Mouse (Mus musculus): ENCODE measurements around the gene Pim3. TPM values are rescaled to one million over a fixed set of nuclear protein-coding genes. Genes with fewer than 3 reads are reported as not detected.

Pim3 gene
- total and polyA plus RNA-seq, 3 experiments = 11.4 to 26.0 (median 19.0) TPM

DNA sequence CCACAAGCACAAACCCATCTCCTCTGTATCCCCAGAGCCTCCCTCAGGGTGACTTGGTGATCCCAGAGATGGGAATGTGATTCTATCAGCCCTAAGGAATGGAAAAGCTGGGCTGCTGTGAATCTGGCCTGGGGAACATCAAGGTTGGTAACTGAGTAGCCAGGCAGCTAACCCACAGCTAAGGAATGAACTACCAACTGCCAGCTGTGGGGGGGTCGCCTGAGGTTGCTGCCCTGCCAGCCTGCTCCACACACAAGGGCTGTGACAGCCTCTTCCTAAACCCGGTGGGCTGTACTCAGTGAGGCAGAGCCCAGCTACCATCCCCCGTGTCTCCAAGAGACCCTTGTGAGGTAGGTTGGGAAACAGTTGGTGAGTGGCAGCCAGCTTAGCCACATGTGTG is 10.9 kb upstream of the Pim3 start:
- peaks cover 74% of the 10 kb centered on the region for H3K27me3 ChIP-seq (replicated peaks)

DNA sequence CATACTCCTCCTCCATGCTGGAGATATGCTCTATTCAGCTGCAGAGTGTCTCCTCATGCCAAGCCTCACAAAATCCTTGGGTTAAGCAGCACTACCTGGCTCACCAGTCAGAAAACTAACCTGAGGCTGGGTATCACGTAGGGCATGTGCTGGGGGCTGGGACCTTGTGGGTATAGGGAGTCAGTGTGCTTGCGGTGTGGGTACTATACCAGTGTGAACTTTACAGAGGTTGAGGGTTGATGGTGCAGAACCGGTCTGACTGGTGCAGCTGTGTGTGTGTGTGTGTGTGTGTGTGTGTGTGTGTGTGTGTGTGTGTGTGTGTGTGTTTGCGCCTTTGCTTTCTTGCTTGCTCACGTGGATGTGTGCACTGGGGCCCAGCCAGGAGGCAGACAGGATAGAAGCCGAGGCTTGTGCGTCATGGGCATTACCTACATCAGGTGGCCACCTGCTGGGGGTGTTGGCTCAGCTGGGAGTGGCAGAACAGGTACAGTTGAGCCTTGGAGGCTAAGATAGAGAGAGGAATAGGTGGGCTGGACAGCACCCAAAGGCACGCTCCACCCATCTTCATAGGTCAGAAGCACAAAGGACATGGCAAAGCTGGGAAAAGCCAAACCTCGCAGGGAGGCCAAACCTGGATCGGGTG is 10.4 kb upstream of the Pim3 start:
- Histone ChIP-seq H3K79me2 (replicated peaks; ENCODE audit: control insufficient read depth, extremely low read depth, insufficient read depth, poor library complexity, severe bottlenecking) (no peaks in the 10 kb centered on the region), H3K9ac (ENCODE audit: insufficient read depth, low read depth) (no peak overlapping the region), H3K9me3 (replicated peaks; ENCODE audit: low read length) (no peaks in the 10 kb centered on the region), H3K4me3 (replicated peaks in 1 of 3; ENCODE audit: low read depth in 2 of 3, low read length in 2 of 3, poor library complexity in 1 of 3) (no peak overlapping the region), H3K36me3 (replicated peaks in 1 of 2; ENCODE audit: control insufficient read depth in 1 of 2, insufficient read depth in 1 of 2, low read length in 1 of 2) (no peaks in the 10 kb centered on the region), H3K27me3 (replicated peaks) (peaks cover 76% of the 10 kb centered on the region), H3K4me1 (ENCODE audit: control insufficient read depth in 1 of 2, insufficient read depth in 2 of 2) (peaks cover 2 to 3% of the 10 kb centered on the region in 2 experiments; a peak in 1 of 4 replicates), H3K4me2 (ENCODE audit: insufficient read depth, low read depth, poor library complexity, severe bottlenecking) (no peak overlapping the region), H3K27ac (ENCODE audit: insufficient read depth, low read depth) (no peak overlapping the region)
- dilution Hi-C loops (cut with MboI; ENCODE audit: extremely low pct_ligation_motif_present, extremely low pct_unique_long_range_greater_than_20kb, low sequenced_read_pairs) (no loop called here), in situ Hi-C loops (cut with MboI; ENCODE audit: low pct_ligation_motif_present, low pct_unique_long_range_greater_than_20kb, low sequenced_read_pairs) (no loop called here)
- TF ChIP-seq MAZ (IDR thresholded peaks at IDR 0.05; ENCODE audit: low read depth, low read length) = no peak
- TF ChIP-seq RAD21 (IDR thresholded peaks at IDR 0.05; ENCODE audit: low read depth, low read length) = no peak
- TF ChIP-seq NRF1 (IDR thresholded peaks at IDR 0.05; ENCODE audit: low read depth, low read length) = no peak
- no peak for TF ChIP-seq USF1 (IDR thresholded peaks at IDR 0.05; ENCODE audit: low read depth, low read length)
- TF ChIP-seq MEF2A (IDR thresholded peaks at IDR 0.05; ENCODE audit: borderline replicate concordance, low read depth, low read length) = no peak
- no peak for TF ChIP-seq NELFE (IDR thresholded peaks at IDR 0.05; ENCODE audit: low read depth, low read length)
- TF ChIP-seq ZC3H11A (IDR thresholded peaks at IDR 0.05; ENCODE audit: low read depth, low read length) = no peak
- no peak for TF ChIP-seq EP300 (IDR thresholded peaks at IDR 0.05; ENCODE audit: low read length)
- no peak for TF ChIP-seq CHD1 (IDR thresholded peaks at IDR 0.05; ENCODE audit: low read depth, low read length)
- no peak for TF ChIP-seq MYC (IDR thresholded peaks at IDR 0.05; ENCODE audit: low read depth, low read length)
- TF ChIP-seq SIN3A (IDR thresholded peaks at IDR 0.05; ENCODE audit: low read length) = no peak
- TF ChIP-seq JUND (conservative IDR thresholded peaks at IDR 0.05; ENCODE audit: low read depth, low read length) = no peak
- TF ChIP-seq POLR2A (IDR thresholded peaks at IDR 0.05; ENCODE audit: low read depth, low read length) = no peak
- TF ChIP-seq BHLHE40 (IDR thresholded peaks at IDR 0.05; ENCODE audit: low read depth, low read length) = no peak
- TF ChIP-seq E2F4 (IDR thresholded peaks at IDR 0.05; ENCODE audit: insufficient replicate concordance, low read depth, low read length) = no peak
- DNase-seq (ENCODE audit: extremely low read depth) = no peak

More for the DNA sequence above, 10.9 kb upstream of the Pim3 start:
- no peaks in the 10 kb centered on the region for H3K36me3 ChIP-seq (replicated peaks in 1 of 2; ENCODE audit: control insufficient read depth in 1 of 2, insufficient read depth in 1 of 2, low read length in 1 of 2)
- no peaks in the 10 kb centered on the region for H3K9me3 ChIP-seq (replicated peaks; ENCODE audit: low read length)
- no peak for DNase-seq (ENCODE audit: extremely low read depth)
- dilution Hi-C loops (cut with MboI; ENCODE audit: extremely low pct_ligation_motif_present, extremely low pct_unique_long_range_greater_than_20kb, low sequenced_read_pairs) (no loop called here), in situ Hi-C loops (cut with MboI; ENCODE audit: low pct_ligation_motif_present, low pct_unique_long_range_greater_than_20kb, low sequenced_read_pairs) (no loop called here)
- H3K9ac ChIP-seq (ENCODE audit: insufficient read depth, low read depth) = no peak overlapping the region
- no peaks in the 10 kb centered on the region for H3K79me2 ChIP-seq (replicated peaks; ENCODE audit: control insufficient read depth, extremely low read depth, insufficient read depth, poor library complexity, severe bottlenecking)
- TF ChIP-seq RCOR1 (conservative IDR thresholded peaks at IDR 0.05; ENCODE audit: low read depth, low read length) = no peak
- TF ChIP-seq CHD2 (IDR thresholded peaks at IDR 0.05; ENCODE audit: low read length) = no peak
- TF ChIP-seq JUND (conservative IDR thresholded peaks at IDR 0.05; ENCODE audit: low read depth, low read length) = no peak
- TF ChIP-seq SMC3 (IDR thresholded peaks at IDR 0.05; ENCODE audit: low read depth, low read length) = no peak
- no peak overlapping the region for H3K4me2 ChIP-seq (ENCODE audit: insufficient read depth, low read depth, poor library complexity, severe bottlenecking)
- H3K27ac ChIP-seq (ENCODE audit: insufficient read depth, low read depth) = no peak overlapping the region
- peaks cover 2 to 3% of the 10 kb centered on the region in 2 experiments; a peak in 1 of 4 replicates for H3K4me1 ChIP-seq (ENCODE audit: control insufficient read depth in 1 of 2, insufficient read depth in 2 of 2)
- no peak overlapping the region for H3K4me3 ChIP-seq (replicated peaks in 1 of 3; ENCODE audit: low read depth in 2 of 3, low read length in 2 of 3, poor library complexity in 1 of 3)

Measured in CH12.LX (cell line).